Mouse (Mus musculus): ENCODE data around the gene Helq. TPM values are rescaled to one million over a fixed set of nuclear protein-coding genes. Genes with fewer than 3 reads are reported as not detected.

Gene Helq
- polyA plus RNA-seq, 1 experiment from 2014 or later = 21.6 TPM

DNA sequence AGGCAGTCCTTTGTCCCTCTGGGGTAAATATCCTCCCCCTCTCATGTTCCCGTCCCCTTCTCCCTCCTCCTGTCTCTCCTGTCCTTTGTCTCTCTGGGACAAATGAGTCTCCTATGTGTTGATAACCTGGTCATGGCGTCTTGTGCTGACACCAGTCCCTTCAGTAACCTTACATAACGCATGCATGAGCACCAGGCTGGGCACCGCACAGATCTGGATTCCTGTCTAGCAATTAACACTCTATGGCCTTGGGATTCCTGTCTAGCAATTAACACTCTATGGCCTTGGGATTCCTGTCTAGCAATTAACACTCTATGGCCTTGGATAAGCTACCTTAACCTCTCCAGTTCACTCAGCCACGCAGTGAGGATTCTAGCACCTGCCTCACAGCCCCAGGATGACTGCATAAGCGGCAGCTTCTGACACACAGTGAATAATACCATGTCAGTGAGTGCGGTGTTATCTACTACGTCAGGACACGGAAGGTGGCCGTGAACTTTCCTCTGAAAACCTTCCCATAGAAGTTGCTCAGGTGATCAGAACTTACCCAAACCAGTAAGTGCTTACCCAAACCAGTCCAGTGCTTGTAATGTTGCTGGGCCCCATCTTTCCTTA is 38.2 kb downstream of the Helq start:
- H3K27ac ChIP-seq (ENCODE audit: low read depth) = no peak overlapping the region
- no peaks in the 10 kb centered on the region for H3K9me3 ChIP-seq (ENCODE audit: low read depth, low read length)
- H3K4me3 ChIP-seq (ENCODE audit: low read depth, low read length) = no peak overlapping the region
- H3K4me2 ChIP-seq = no peak overlapping the region
- no peak for TF ChIP-seq CTCF (IDR thresholded peaks at IDR 0.05; ENCODE audit: low read depth)
- 80% methylated on average over 10 of the region's 10 CpGs for WGBS
- ATAC-seq (ENCODE audit: insufficient read depth) = no peak
- no peak for DNase-seq
- no peaks in the 10 kb centered on the region for H3K4me1 ChIP-seq (ENCODE audit: insufficient read depth)
- H3K9ac ChIP-seq = no peak overlapping the region
- H3K27me3 ChIP-seq (ENCODE audit: insufficient read depth, low read length) = no peaks in the 10 kb centered on the region
- H3K36me3 ChIP-seq (ENCODE audit: insufficient read depth) = peaks cover 31% of the 10 kb centered on the region

- Histone ChIP-seq H3K27me3 (ENCODE audit: insufficient read depth, low read length) (no peaks in the 10 kb centered on the region), H3K4me1 (ENCODE audit: insufficient read depth) (no peaks in the 10 kb centered on the region), H3K36me3 (ENCODE audit: insufficient read depth) (peaks cover 14% of the 10 kb centered on the region), H3K9ac (no peak overlapping the region), H3K4me3 (ENCODE audit: low read depth, low read length) (no peak overlapping the region), H3K9me3 (ENCODE audit: low read depth, low read length) (no peaks in the 10 kb centered on the region), H3K27ac (ENCODE audit: low read depth) (no peak overlapping the region), H3K4me2 (no peak overlapping the region)
- TF ChIP-seq CTCF (IDR thresholded peaks at IDR 0.05; ENCODE audit: low read depth) = no peak
- ATAC-seq (ENCODE audit: insufficient read depth) (no peak), DNase-seq (no peak)
- 90% methylated on average over 5 of the region's 5 CpGs for WGBS
Measured at GRCm38 (mm10) chr5:100758121-100758520, 40.3 kb downstream of the Helq start.

GRCm38 (mm10) chr5:100753407-100753806 is 45.0 kb downstream of the Helq start:
- Histone ChIP-seq H3K4me3 (ENCODE audit: low read depth, low read length) (no peak overlapping the region), H3K9ac (no peak overlapping the region), H3K27ac (ENCODE audit: low read depth) (no peak overlapping the region), H3K27me3 (ENCODE audit: insufficient read depth, low read length) (no peaks in the 10 kb centered on the region), H3K9me3 (ENCODE audit: low read depth, low read length) (no peaks in the 10 kb centered on the region), H3K4me1 (ENCODE audit: insufficient read depth) (no peaks in the 10 kb centered on the region), H3K36me3 (ENCODE audit: insufficient read depth) (no peaks in the 10 kb centered on the region), H3K4me2 (no peak overlapping the region)
- no peak for DNase-seq
- WGBS = 62% methylated on average over 7 of the region's 7 CpGs
- ATAC-seq (ENCODE audit: insufficient read depth) = no peak
- no peak for TF ChIP-seq CTCF (IDR thresholded peaks at IDR 0.05; ENCODE audit: low read depth)

DNA sequence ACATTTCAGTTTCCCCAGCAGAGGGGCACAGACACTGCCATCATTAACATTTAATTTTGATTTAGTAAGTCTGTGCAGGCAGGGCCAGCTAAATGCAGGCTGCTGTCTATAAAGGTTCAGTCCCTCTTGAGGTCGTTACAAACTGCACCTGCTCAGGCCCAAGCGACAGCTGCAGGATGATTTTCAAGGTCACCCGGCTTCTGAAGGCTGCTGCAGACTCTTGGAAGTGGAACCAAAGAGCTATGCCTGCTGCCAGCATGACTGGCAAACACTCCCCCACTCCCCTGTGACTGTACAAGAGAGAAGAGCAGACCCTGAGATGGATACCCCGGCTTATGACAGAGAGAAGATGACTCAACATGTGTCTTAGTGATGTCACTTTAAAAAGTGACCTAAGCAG is 46.7 kb downstream of the Helq start:
- Histone ChIP-seq H3K27me3 (ENCODE audit: insufficient read depth, low read length) (no peaks in the 10 kb centered on the region), H3K9ac (no peak overlapping the region), H3K4me3 (ENCODE audit: low read depth, low read length) (no peak overlapping the region), H3K36me3 (ENCODE audit: insufficient read depth) (no peaks in the 10 kb centered on the region), H3K27ac (ENCODE audit: low read depth) (no peak overlapping the region), H3K4me1 (ENCODE audit: insufficient read depth) (no peaks in the 10 kb centered on the region), H3K4me2 (no peak overlapping the region), H3K9me3 (ENCODE audit: low read depth, low read length) (no peaks in the 10 kb centered on the region)
- ATAC-seq (ENCODE audit: insufficient read depth) (no peak), DNase-seq (no peak)
- 48% methylated on average over 4 of the region's 4 CpGs for WGBS
- TF ChIP-seq CTCF (IDR thresholded peaks at IDR 0.05; ENCODE audit: low read depth) = no peak

DNA sequence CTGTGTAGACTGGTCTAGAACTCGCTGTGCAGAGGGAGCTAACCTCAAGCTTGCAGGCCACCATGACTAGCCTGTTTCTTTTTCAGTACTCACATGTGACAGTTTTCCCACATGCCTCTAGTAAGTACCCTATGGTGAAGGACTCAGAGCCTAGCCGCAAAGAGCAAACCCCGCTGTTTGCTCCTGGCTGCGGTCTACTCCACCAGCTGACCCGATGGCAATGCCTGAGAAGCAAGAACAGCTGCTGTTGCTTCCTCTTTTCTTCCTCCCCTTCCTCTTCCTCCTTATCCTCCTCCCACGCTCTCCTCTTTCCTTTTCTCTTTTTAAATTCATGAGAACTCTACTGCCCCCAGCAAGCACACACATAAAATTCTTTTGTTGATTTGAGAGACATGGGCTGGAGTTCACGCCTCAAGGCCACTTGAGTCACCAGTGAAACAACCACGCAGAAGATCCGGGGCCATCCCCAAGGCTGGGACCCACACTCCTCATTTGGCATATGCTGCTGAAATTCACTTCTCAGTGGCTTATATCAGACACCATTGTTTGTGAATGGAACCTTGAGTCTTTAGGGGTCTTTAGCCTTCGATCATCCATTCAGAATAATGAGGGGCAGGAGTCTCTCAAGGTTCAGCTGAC is 47.7 kb downstream of the Helq start:
- WGBS = 75% methylated on average over 10 of the region's 10 CpGs
- Histone ChIP-seq H3K4me2 (no peak overlapping the region), H3K4me3 (ENCODE audit: low read depth, low read length) (no peak overlapping the region), H3K36me3 (ENCODE audit: insufficient read depth) (no peaks in the 10 kb centered on the region), H3K27me3 (ENCODE audit: insufficient read depth, low read length) (no peaks in the 10 kb centered on the region), H3K9me3 (ENCODE audit: low read depth, low read length) (no peaks in the 10 kb centered on the region), H3K4me1 (ENCODE audit: insufficient read depth) (no peaks in the 10 kb centered on the region), H3K9ac (no peak overlapping the region), H3K27ac (ENCODE audit: low read depth) (no peak overlapping the region)
- ATAC-seq (ENCODE audit: insufficient read depth) (no peak), DNase-seq (no peak)
- no peak for TF ChIP-seq CTCF (IDR thresholded peaks at IDR 0.05; ENCODE audit: low read depth)

- H3K9ac ChIP-seq = no peak overlapping the region
- no peak for TF ChIP-seq CTCF (IDR thresholded peaks at IDR 0.05; ENCODE audit: low read depth)
- H3K4me1 ChIP-seq (ENCODE audit: insufficient read depth) = no peaks in the 10 kb centered on the region
- DNase-seq = no peak
- no peak overlapping the region for H3K4me2 ChIP-seq
- WGBS = 89% methylated on average over 8 of the region's 8 CpGs
- H3K27me3 ChIP-seq (ENCODE audit: insufficient read depth, low read length) = no peaks in the 10 kb centered on the region
- H3K36me3 ChIP-seq (ENCODE audit: insufficient read depth) = no peaks in the 10 kb centered on the region
- no peak for ATAC-seq (ENCODE audit: insufficient read depth)
- no peak overlapping the region for H3K27ac ChIP-seq (ENCODE audit: low read depth)
- no peak overlapping the region for H3K4me3 ChIP-seq (ENCODE audit: low read depth, low read length)
- H3K9me3 ChIP-seq (ENCODE audit: low read depth, low read length) = no peaks in the 10 kb centered on the region
Measured at GRCm38 (mm10) chr5:100738802-100739201, 59.6 kb downstream of the Helq start.

DNA sequence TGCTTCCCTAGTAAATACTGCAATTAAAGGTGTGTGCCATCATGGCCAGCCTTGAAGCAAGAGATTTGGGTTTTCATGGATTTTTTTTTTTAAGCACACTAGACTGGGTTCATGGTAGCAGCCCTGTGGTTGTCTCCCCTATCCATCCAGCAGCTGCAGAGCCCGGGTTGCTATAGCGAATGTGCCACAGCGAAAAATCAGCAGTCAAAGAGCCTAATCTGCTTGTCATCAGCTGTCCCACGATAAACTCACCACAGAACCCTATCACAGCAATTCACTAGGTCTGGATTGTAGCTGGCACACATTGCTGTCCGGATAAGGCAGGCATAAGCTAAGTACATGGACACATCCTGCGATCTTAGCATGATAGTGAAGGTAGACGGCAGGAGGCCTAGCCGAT is 61.5 kb downstream of the Helq start:
- Histone ChIP-seq H3K9ac (no peak overlapping the region), H3K36me3 (ENCODE audit: insufficient read depth) (no peaks in the 10 kb centered on the region), H3K4me3 (ENCODE audit: low read depth, low read length) (no peak overlapping the region), H3K4me2 (no peak overlapping the region), H3K27ac (ENCODE audit: low read depth) (no peak overlapping the region), H3K9me3 (ENCODE audit: low read depth, low read length) (no peaks in the 10 kb centered on the region), H3K4me1 (ENCODE audit: insufficient read depth) (no peaks in the 10 kb centered on the region), H3K27me3 (ENCODE audit: insufficient read depth, low read length) (no peaks in the 10 kb centered on the region)
- ATAC-seq (ENCODE audit: insufficient read depth) (no peak), DNase-seq (no peak)
- TF ChIP-seq CTCF (IDR thresholded peaks at IDR 0.05; ENCODE audit: low read depth) = no peak
- WGBS = 80% methylated on average over 8 of the region's 8 CpGs

All from lung, embryonic 14.5 days (tissue).